Mouse (Mus musculus) limb, embryonic 14.5 days (tissue): ENCODE measurements around the gene Slc5a2. TPM values are rescaled to one million over a fixed set of nuclear protein-coding genes. Genes with fewer than 3 reads are reported as not detected.

Experiments
- ATAC-seq: fragments of 200-750 bp; cut with Nextera tagmentation; 2 replicates; pipeline ENCODE4 v1.8.0; 2017; ENCODE audit warnings: low read depth, moderate number of reproducible peaks, moderate TSS enrichment; ENCODE audit not compliant: low FRiP score
- DNase-seq: peaks from one replicate; pipeline ENCODE4 v3.0.0-alpha.2; 2015; ENCODE audit warnings: low spot score
- H3K27ac ChIP-seq: fragments of 300-500 bp; sonication (generic); replicated peaks from 2 replicates; pipeline ENCODE4 v1.5.1; 2014; ENCODE audit warnings: low read depth, mild to moderate bottlenecking, low read length, moderate library complexity, mixed read lengths
- H3K27me3 ChIP-seq: fragments of 300-500 bp; sonication (generic); 2 replicates; pipeline ENCODE4 v1.6.1; 2014; ENCODE audit warnings: low read length, mixed read lengths; ENCODE audit not compliant: control insufficient read depth, insufficient read depth
- H3K36me3 ChIP-seq: fragments of 300-500 bp; sonication (generic); 2 replicates; pipeline ENCODE4 v1.6.1; 2014; ENCODE audit warnings: mild to moderate bottlenecking, low read length, moderate library complexity, mixed read lengths; ENCODE audit not compliant: control insufficient read depth, insufficient read depth
- H3K4me1 ChIP-seq: fragments of 300-500 bp; sonication (generic); 2 replicates; pipeline ENCODE4 v1.6.1; 2014; ENCODE audit warnings: antibody characterized with exemption, low read length, mixed read lengths; ENCODE audit not compliant: control insufficient read depth, insufficient read depth
- H3K4me2 ChIP-seq: fragments of 300-500 bp; sonication (generic); replicated peaks from 2 replicates; pipeline ENCODE4 v1.6.1; 2014; ENCODE audit warnings: low read depth, mild to moderate bottlenecking, low read length, moderate library complexity; ENCODE audit not compliant: severe bottlenecking
- H3K4me3 ChIP-seq: fragments of 300-500 bp; sonication (generic); replicated peaks from 2 replicates; pipeline ENCODE4 v1.5.1; 2014; ENCODE audit warnings: low read length
- H3K9ac ChIP-seq: fragments of 300-500 bp; sonication (generic); 2 replicates; pipeline ENCODE4 v1.6.1; 2014; ENCODE audit warnings: mild to moderate bottlenecking, low read depth, low read length, moderate library complexity; ENCODE audit not compliant: severe bottlenecking
- H3K9me3 ChIP-seq: fragments of 300-500 bp; sonication (generic); 2 replicates; pipeline ENCODE4 v1.6.1; 2016; ENCODE audit warnings: low read length; ENCODE audit not compliant: control insufficient read depth
- POLR2A ChIP-seq: fragments of 200-500 bp; IDR thresholded peaks from 2 replicates; pipeline ENCODE4 v1.8.0; 2012; ENCODE audit warnings: inconsistent platforms, mild to moderate bottlenecking, moderate library complexity, borderline replicate concordance; ENCODE audit not compliant: insufficient read depth, insufficient read length; ENCODE audit errors: extremely low read depth
- WGBS: fragments of 180-500 bp; shearing (Covaris S2); extraction: QIAGEN DNeasy Blood & Tissue Kit; methylation state at CpG from one replicate; pipeline ENCODE4 v1.1.7; 2014; 5-methylcytosine and 5-hydroxymethylcytosine counted together
- polyA plus RNA-seq, 2 experiments: library from polyadenylated mRNA; depleted of rRNA in 1 of 2; stranded (reverse) in 1 of 2; unstranded in 1 of 2; fragments of >200 nt; fragmentation: Nextera tagmentation in 1 of 2; extraction: Ambion mirVana in 1 of 2; gene quantifications; 2 replicates each; pipeline versions ENCODE4 v1.2.1 to v1.2.3; 2012 to 2014

Slc5a2 gene
- polyA plus RNA-seq, 2 experiments, result 0.04 TPM; not detected in 1

GRCm38 (mm10) chr7:128245547-128245946 lies 19.9 kb upstream of the Slc5a2 start:
- Histone ChIP-seq H3K27ac (peak overlapping the region; percentile 79; the same call in 1 of the 2 replicates), H3K4me1 (peaks cover 18% of the 10 kb centered on the region), H3K4me3 (no peak overlapping the region), H3K36me3 (peaks cover 47% of the 10 kb centered on the region), H3K27me3 (no peaks in the 10 kb centered on the region), H3K9ac (no peak overlapping the region), H3K4me2 (peak overlapping the region; percentile 56; the same call in 1 of the 2 replicates), H3K9me3 (no peaks in the 10 kb centered on the region)
- DNase-seq, result no peak
- no peak for TF ChIP-seq POLR2A
- ATAC-seq, result no peak
- 80% methylated on average over 4 of the region's 4 CpGs for WGBS

GRCm38 (mm10) chr7:128246496-128247391 lies 18.7 kb upstream of the Slc5a2 start, which contains the start of gene Tgfb1i1:
Gene Tgfb1i1, plus strand, starts transcription at chr7:128246812.
- TF ChIP-seq POLR2A, result no peak; the same call in 1 of the 2 replicates
- Histone ChIP-seq H3K9ac (peak within 1 kb of the TSS; percentile 61), H3K27me3 (no peaks in the 10 kb centered on the region), H3K9me3 (no peaks in the 10 kb centered on the region), H3K27ac (peak within 1 kb of the TSS; percentile 79), H3K4me1 (peaks cover 18% of the 10 kb centered on the region), H3K4me3 (peak within 1 kb of the TSS; percentile 45), H3K4me2 (peak within 1 kb of the TSS; percentile 56), H3K36me3 (peaks cover 43% of the 10 kb centered on the region)
- peak; percentile 76 for ATAC-seq
- WGBS, result under 1% methylated on average over 21 of the region's 30 CpGs
- peak; percentile 76 for DNase-seq

DNA sequence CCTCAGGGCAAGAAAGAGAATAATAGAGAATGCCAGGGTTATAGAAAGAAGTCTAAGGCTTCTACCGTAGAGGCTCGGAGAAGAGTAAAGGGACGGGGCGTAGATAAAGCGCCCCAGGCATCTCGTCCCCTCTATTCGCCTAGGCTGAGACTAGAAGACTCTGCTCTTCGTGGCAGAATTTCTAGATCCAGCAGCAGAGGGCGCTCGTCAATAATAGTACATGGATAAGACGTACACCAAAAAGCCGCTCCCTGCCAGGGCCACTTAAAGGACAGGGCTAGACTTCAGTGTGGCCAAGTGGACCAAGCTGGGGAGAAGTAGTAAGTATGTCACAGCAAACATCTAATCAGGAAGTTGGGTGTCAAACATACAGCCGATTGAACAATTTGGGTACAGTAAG lies 18.0 kb upstream of the Slc5a2 start:
- Histone ChIP-seq H3K27me3 (no peaks in the 10 kb centered on the region), H3K4me2 (peak overlapping the region; percentile 56), H3K4me3 (peak overlapping the region; percentile 45), H3K36me3 (peaks cover 38% of the 10 kb centered on the region), H3K9me3 (no peaks in the 10 kb centered on the region), H3K4me1 (peaks cover 24% of the 10 kb centered on the region), H3K9ac (peak overlapping the region; percentile 61), H3K27ac (peak overlapping the region; percentile 79)
- ATAC-seq (peak; percentile 76), DNase-seq (peak; percentile 96)
- 2% methylated on average over 13 of the region's 13 CpGs for WGBS
- TF ChIP-seq POLR2A, result no peak

DNA sequence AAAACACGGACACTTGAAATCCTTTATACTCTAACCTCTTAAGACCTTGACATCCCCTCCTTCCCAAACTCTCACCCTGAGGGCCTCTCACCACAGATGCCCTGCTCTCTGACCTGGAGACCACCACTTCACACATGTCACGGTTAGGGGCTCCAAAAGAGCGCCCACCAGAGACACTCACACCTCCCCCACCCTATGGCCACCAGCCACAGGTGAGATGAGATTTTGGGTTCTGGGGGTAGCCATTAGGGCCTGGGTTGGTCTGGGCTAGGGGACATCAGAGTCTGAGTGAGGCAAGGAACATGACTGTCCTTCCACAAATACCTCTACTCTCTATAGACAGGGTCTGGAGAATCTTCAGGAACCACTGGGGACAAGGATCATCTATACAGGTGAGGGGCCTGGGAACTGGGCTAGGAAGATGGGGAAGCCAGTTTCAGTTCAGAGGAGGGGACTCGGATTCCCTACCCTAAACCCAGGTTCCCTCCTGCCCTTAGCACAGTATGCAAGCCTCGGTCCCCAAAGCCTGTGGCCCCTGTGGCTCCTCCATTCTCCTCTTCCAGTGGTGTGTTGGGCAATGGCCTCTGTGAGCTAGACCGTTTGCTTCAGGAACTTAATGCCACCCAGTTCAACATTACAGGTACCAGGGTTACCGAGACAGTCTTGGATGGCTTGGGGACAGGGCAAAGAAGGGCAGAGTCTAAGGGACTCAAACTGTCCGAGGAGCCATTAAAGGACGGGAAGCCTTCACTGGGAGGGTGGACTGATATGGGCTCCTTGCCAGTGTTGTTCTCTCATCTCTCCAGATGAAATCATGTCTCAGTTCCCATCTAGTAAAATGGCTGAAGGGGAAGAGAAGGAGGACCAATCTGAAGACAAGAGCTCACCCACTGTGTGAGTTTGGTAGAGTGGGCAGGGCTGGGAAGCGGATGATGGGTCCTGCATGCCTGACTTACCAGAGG lies 17.1 kb upstream of the Slc5a2 start:
- Histone ChIP-seq H3K27me3 (no peaks in the 10 kb centered on the region), H3K4me1 (peaks cover 28% of the 10 kb centered on the region), H3K4me3 (peak overlapping the region; percentile 45; the same call in 1 of the 2 replicates), H3K4me2 (peak overlapping the region; percentile 56), H3K9ac (peak overlapping the region; percentile 61; the same call in 1 of the 2 replicates), H3K36me3 (peaks cover 35% of the 10 kb centered on the region), H3K9me3 (no peaks in the 10 kb centered on the region), H3K27ac (no peak overlapping the region)
- 78% methylated on average over 10 of the region's 10 CpGs for WGBS
- no peak for TF ChIP-seq POLR2A
- no peak for DNase-seq
- ATAC-seq, result no peak

DNA sequence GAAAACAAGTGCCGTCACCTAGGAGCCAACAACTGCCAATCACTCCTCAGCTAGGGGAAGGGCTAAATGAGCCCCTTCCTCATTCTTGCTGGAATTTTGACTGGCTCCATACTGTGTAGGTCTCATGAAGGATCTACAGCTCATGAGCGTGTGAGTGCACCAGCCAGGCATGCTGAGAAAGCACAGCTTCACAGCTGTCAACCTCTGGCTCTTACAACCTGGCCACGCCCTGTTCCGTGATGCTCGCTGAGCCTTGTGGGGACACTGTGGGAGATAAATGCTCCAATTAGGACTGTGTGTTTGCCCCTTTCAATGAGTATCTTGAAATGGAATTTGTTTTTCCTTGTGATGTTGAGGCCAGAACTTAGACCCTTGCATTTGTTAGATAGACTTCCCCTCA lies 15.5 kb upstream of the Slc5a2 start:
- H3K4me2 ChIP-seq, result no peak overlapping the region
- H3K9me3 ChIP-seq, result no peaks in the 10 kb centered on the region
- no peaks in the 10 kb centered on the region for H3K27me3 ChIP-seq
- DNase-seq (no peak), ATAC-seq (no peak)
- TF ChIP-seq POLR2A, result no peak
- 83% methylated on average over 5 of the region's 5 CpGs for WGBS
- H3K27ac ChIP-seq, result no peak overlapping the region
- H3K4me1 ChIP-seq, result peaks cover 28% of the 10 kb centered on the region
- H3K4me3 ChIP-seq, result no peak overlapping the region
- peaks cover 28% of the 10 kb centered on the region for H3K36me3 ChIP-seq
- H3K9ac ChIP-seq, result no peak overlapping the region
